Mouse (Mus musculus): ENCODE data around the gene Pam16. TPM values are rescaled to one million over a fixed set of nuclear protein-coding genes. Genes with fewer than 3 reads are reported as not detected.

Gene Pam16
- polyA plus RNA-seq, 1 experiment from 2014 or later, result 80.5 TPM

- Histone ChIP-seq H3K9me3 (ENCODE audit: control insufficient read depth, low read length) (no peaks in the 10 kb centered on the region), H3K27me3 (replicated peaks; ENCODE audit: control insufficient read depth, insufficient read depth, low read length) (no peaks in the 10 kb centered on the region), H3K36me3 (ENCODE audit: control insufficient read depth, insufficient read depth, low read length) (peaks cover 9% of the 10 kb centered on the region; the same call in 1 of the 2 replicates), H3K27ac (ENCODE audit: low read depth) (no peak overlapping the region), H3K9ac (ENCODE audit: low read length) (no peak overlapping the region), H3K4me2 (ENCODE audit: low read length) (no peak overlapping the region), H3K4me3 (ENCODE audit: low read depth, low read length) (no peak overlapping the region), H3K4me1 (replicated peaks; ENCODE audit: control insufficient read depth, insufficient read depth, low read length) (no peaks in the 10 kb centered on the region)
- no peak for DNase-seq (ENCODE audit: low spot score)
- WGBS, result 95% methylated on average over 3 of the region's 3 CpGs
- no peak for ATAC-seq (replicated peaks; ENCODE audit: low FRiP score, low TSS enrichment, low read depth)
Measured at GRCm38 (mm10) chr16:4633661-4634060, 8.9 kb upstream of the Pam16 start.

- DNase-seq (ENCODE audit: low spot score) (peak; percentile 75), ATAC-seq (replicated peaks; ENCODE audit: low FRiP score, low TSS enrichment, low read depth) (peak; percentile 37; the same call in 1 of the 2 replicates)
- no peak overlapping the region for H3K27ac ChIP-seq (ENCODE audit: low read depth)
- peaks cover 22% of the 10 kb centered on the region for H3K36me3 ChIP-seq (ENCODE audit: control insufficient read depth, insufficient read depth, low read length)
- 44% methylated on average over 7 of the region's 7 CpGs for WGBS
- no peaks in the 10 kb centered on the region for H3K27me3 ChIP-seq (replicated peaks; ENCODE audit: control insufficient read depth, insufficient read depth, low read length)
- H3K4me1 ChIP-seq (replicated peaks; ENCODE audit: control insufficient read depth, insufficient read depth, low read length), result no peaks in the 10 kb centered on the region
- H3K4me3 ChIP-seq (ENCODE audit: low read depth, low read length), result no peak overlapping the region
- H3K4me2 ChIP-seq (ENCODE audit: low read length), result no peak overlapping the region
- no peaks in the 10 kb centered on the region for H3K9me3 ChIP-seq (ENCODE audit: control insufficient read depth, low read length)
- no peak overlapping the region for H3K9ac ChIP-seq (ENCODE audit: low read length)
Measured at GRCm38 (mm10) chr16:4632050-4632449, 7.3 kb upstream of the Pam16 start.

GRCm38 (mm10) chr16:4629950-4630349 is 5.2 kb upstream of the Pam16 start:
- no peak overlapping the region for H3K4me2 ChIP-seq (ENCODE audit: low read length)
- no peak overlapping the region for H3K4me3 ChIP-seq (ENCODE audit: low read depth, low read length)
- H3K9me3 ChIP-seq (ENCODE audit: control insufficient read depth, low read length), result no peaks in the 10 kb centered on the region
- H3K27me3 ChIP-seq (replicated peaks; ENCODE audit: control insufficient read depth, insufficient read depth, low read length), result no peaks in the 10 kb centered on the region
- WGBS, result 23% methylated on average over 6 of the region's 6 CpGs
- ATAC-seq (replicated peaks; ENCODE audit: low FRiP score, low TSS enrichment, low read depth) (peak; percentile 48; the same call in 1 of the 2 replicates), DNase-seq (ENCODE audit: low spot score) (peak; percentile 93)
- no peaks in the 10 kb centered on the region for H3K4me1 ChIP-seq (replicated peaks; ENCODE audit: control insufficient read depth, insufficient read depth, low read length)
- H3K9ac ChIP-seq (ENCODE audit: low read length), result no peak overlapping the region
- no peak overlapping the region for H3K27ac ChIP-seq (ENCODE audit: low read depth)
- peaks cover 26% of the 10 kb centered on the region for H3K36me3 ChIP-seq (ENCODE audit: control insufficient read depth, insufficient read depth, low read length)

- H3K36me3 ChIP-seq (ENCODE audit: control insufficient read depth, insufficient read depth, low read length), result peaks cover 24% of the 10 kb centered on the region
- H3K9me3 ChIP-seq (ENCODE audit: control insufficient read depth, low read length), result no peaks in the 10 kb centered on the region
- H3K27ac ChIP-seq (ENCODE audit: low read depth), result no peak overlapping the region
- ATAC-seq (replicated peaks; ENCODE audit: low FRiP score, low TSS enrichment, low read depth) (no peak), DNase-seq (ENCODE audit: low spot score) (no peak)
- no peaks in the 10 kb centered on the region for H3K27me3 ChIP-seq (replicated peaks; ENCODE audit: control insufficient read depth, insufficient read depth, low read length)
- no peak overlapping the region for H3K9ac ChIP-seq (ENCODE audit: low read length)
- H3K4me2 ChIP-seq (ENCODE audit: low read length), result no peak overlapping the region
- no peak overlapping the region for H3K4me3 ChIP-seq (ENCODE audit: low read depth, low read length)
- WGBS, result 91% methylated on average over 9 of the region's 9 CpGs
- H3K4me1 ChIP-seq (replicated peaks; ENCODE audit: control insufficient read depth, insufficient read depth, low read length), result peaks cover under 1% of the 10 kb centered on the region; the same call in 1 of the 2 replicates
Measured at GRCm38 (mm10) chr16:4628898-4629419, 4.2 kb upstream of the Pam16 start.

- Histone ChIP-seq H3K9me3 (ENCODE audit: control insufficient read depth, low read length) (no peaks in the 10 kb centered on the region), H3K27ac (ENCODE audit: low read depth) (no peak overlapping the region), H3K4me1 (replicated peaks; ENCODE audit: control insufficient read depth, insufficient read depth, low read length) (peaks cover 8% of the 10 kb centered on the region; the same call in 1 of the 2 replicates), H3K4me2 (ENCODE audit: low read length) (no peak overlapping the region), H3K9ac (ENCODE audit: low read length) (no peak overlapping the region; the same call in 1 of the 2 replicates), H3K36me3 (ENCODE audit: control insufficient read depth, insufficient read depth, low read length) (peaks cover 21% of the 10 kb centered on the region), H3K4me3 (ENCODE audit: low read depth, low read length) (no peak overlapping the region), H3K27me3 (replicated peaks; ENCODE audit: control insufficient read depth, insufficient read depth, low read length) (no peaks in the 10 kb centered on the region)
- WGBS, result 79% methylated on average over 6 of the region's 6 CpGs
- ATAC-seq (replicated peaks; ENCODE audit: low FRiP score, low TSS enrichment, low read depth), result no peak
- DNase-seq (ENCODE audit: low spot score), result no peak
Measured at GRCm38 (mm10) chr16:4627105-4627504, 2.3 kb upstream of the Pam16 start.

GRCm38 (mm10) chr16:4624074-4624473 is 714 bp downstream of the Pam16 start:
- Histone ChIP-seq H3K4me2 (ENCODE audit: low read length) (peak overlapping the region; percentile 57), H3K9ac (ENCODE audit: low read length) (peak overlapping the region; percentile 83), H3K27ac (ENCODE audit: low read depth) (peak overlapping the region; percentile 80), H3K4me3 (ENCODE audit: low read depth, low read length) (peak overlapping the region; percentile 76), H3K9me3 (ENCODE audit: control insufficient read depth, low read length) (no peaks in the 10 kb centered on the region), H3K27me3 (replicated peaks; ENCODE audit: control insufficient read depth, insufficient read depth, low read length) (no peaks in the 10 kb centered on the region), H3K4me1 (replicated peaks; ENCODE audit: control insufficient read depth, insufficient read depth, low read length) (peaks cover 8% of the 10 kb centered on the region; the same call in 1 of the 2 replicates), H3K36me3 (ENCODE audit: control insufficient read depth, insufficient read depth, low read length) (peaks cover 18% of the 10 kb centered on the region)
- ATAC-seq (replicated peaks; ENCODE audit: low FRiP score, low TSS enrichment, low read depth) (no peak), DNase-seq (ENCODE audit: low spot score) (peak; percentile 71)
- whole genome bisulfite sequencing, result 15% methylated on average over 9 of the region's 9 CpGs

- peaks cover 61% of the 10 kb centered on the region for H3K36me3 ChIP-seq (ENCODE audit: control insufficient read depth, insufficient read depth, low read length)
- H3K4me2 ChIP-seq (ENCODE audit: low read length), result no peak overlapping the region
- H3K9me3 ChIP-seq (ENCODE audit: control insufficient read depth, low read length), result 0 out of 2 replicates have a peak, but pooled peaks cover 2% of the 10 kb centered on the region
- no peak overlapping the region for H3K4me3 ChIP-seq (ENCODE audit: low read depth, low read length)
- WGBS, result 87% methylated on average over 4 of the region's 4 CpGs
- DNase-seq (ENCODE audit: low spot score) (no peak), ATAC-seq (replicated peaks; ENCODE audit: low FRiP score, low TSS enrichment, low read depth) (no peak)
- no peak overlapping the region for H3K9ac ChIP-seq (ENCODE audit: low read length)
- no peaks in the 10 kb centered on the region for H3K4me1 ChIP-seq (replicated peaks; ENCODE audit: control insufficient read depth, insufficient read depth, low read length)
- no peaks in the 10 kb centered on the region for H3K27me3 ChIP-seq (replicated peaks; ENCODE audit: control insufficient read depth, insufficient read depth, low read length)
- H3K27ac ChIP-seq (ENCODE audit: low read depth), result no peak overlapping the region
Measured at GRCm38 (mm10) chr16:4616829-4617228, 8.0 kb downstream of the Pam16 start.

- WGBS, result 68% methylated on average over 1 of the region's 1 CpGs
- H3K27ac ChIP-seq (ENCODE audit: low read depth), result no peak overlapping the region
- H3K36me3 ChIP-seq (ENCODE audit: control insufficient read depth, insufficient read depth, low read length), result peaks cover 77% of the 10 kb centered on the region
Measured at GRCm38 (mm10) chr16:4615297-4615696, 9.5 kb downstream of the Pam16 start.

GRCm38 (mm10) chr16:4614639-4615038 is 10.1 kb downstream of the Pam16 start:
- H3K36me3 ChIP-seq (ENCODE audit: control insufficient read depth, insufficient read depth, low read length), result peaks cover 83% of the 10 kb centered on the region

More at GRCm38 (mm10) chr16:4615297-4615696, 9.5 kb downstream of the Pam16 start:
- Histone ChIP-seq H3K4me1 (replicated peaks; ENCODE audit: control insufficient read depth, insufficient read depth, low read length) (no peaks in the 10 kb centered on the region), H3K9me3 (ENCODE audit: control insufficient read depth, low read length) (0 out of 2 replicates have a peak, but pooled peaks cover 2% of the 10 kb centered on the region), H3K4me2 (ENCODE audit: low read length) (no peak overlapping the region), H3K27me3 (replicated peaks; ENCODE audit: control insufficient read depth, insufficient read depth, low read length) (no peaks in the 10 kb centered on the region), H3K4me3 (ENCODE audit: low read depth, low read length) (no peak overlapping the region), H3K9ac (ENCODE audit: low read length) (no peak overlapping the region)
- DNase-seq (ENCODE audit: low spot score) (no peak), ATAC-seq (replicated peaks; ENCODE audit: low FRiP score, low TSS enrichment, low read depth) (no peak)

More at GRCm38 (mm10) chr16:4614639-4615038, 10.1 kb downstream of the Pam16 start:
- no peak for DNase-seq (ENCODE audit: low spot score)
- no peak overlapping the region for H3K4me2 ChIP-seq (ENCODE audit: low read length)
- H3K27me3 ChIP-seq (replicated peaks; ENCODE audit: control insufficient read depth, insufficient read depth, low read length), result no peaks in the 10 kb centered on the region
- no peak overlapping the region for H3K9ac ChIP-seq (ENCODE audit: low read length)
- WGBS, result 87% methylated on average over 3 of the region's 3 CpGs
- H3K9me3 ChIP-seq (ENCODE audit: control insufficient read depth, low read length), result 0 out of 2 replicates have a peak, but pooled peaks cover 2% of the 10 kb centered on the region
- ATAC-seq (replicated peaks; ENCODE audit: low FRiP score, low TSS enrichment, low read depth), result no peak
- H3K4me1 ChIP-seq (replicated peaks; ENCODE audit: control insufficient read depth, insufficient read depth, low read length), result no peaks in the 10 kb centered on the region
- no peak overlapping the region for H3K4me3 ChIP-seq (ENCODE audit: low read depth, low read length)
- no peak overlapping the region for H3K27ac ChIP-seq (ENCODE audit: low read depth)

Measured in intestine, embryonic 14.5 days (tissue).